Mouse (Mus musculus): ENCODE results near the gene Rpl11.
A peak's percentile ranks its signal among the peaks of the same experiment; 100 is the strongest.
"Not testable (repeated sequence)": the region's sequence is repeated elsewhere in the genome, so short reads cannot be mapped to it uniquely, and the experiment has no call there.

Rpl11 gene

GRCm38 (mm10) chr4:136070592-136070991 is 17.4 kb upstream of the Rpl11 start:
- DNase-seq (ENCODE audit: low spot score in 2 of 2), result no peak

GRCm38 (mm10) chr4:136069954-136070353 is 16.7 kb upstream of the Rpl11 start:
- peak; percentile 37 to 72 for DNase-seq (ENCODE audit: low spot score in 2 of 2)

GRCm38 (mm10) chr4:136069313-136069712 is 16.1 kb upstream of the Rpl11 start:
- DNase-seq (ENCODE audit: low spot score in 2 of 2), result no peak

- no peak for DNase-seq (ENCODE audit: low spot score in 2 of 2)
These were observed 9.9 kb upstream of the Rpl11 start for GRCm38 (mm10) chr4:136063143-136063542.

- not testable (repeated sequence) for DNase-seq (ENCODE audit: low spot score in 2 of 2)
These were observed 6.7 kb upstream of the Rpl11 start for GRCm38 (mm10) chr4:136059800-136060488.

- no peak for DNase-seq (ENCODE audit: low spot score in 2 of 2)
These were observed 4.7 kb upstream of the Rpl11 start for GRCm38 (mm10) chr4:136057916-136058315.

- DNase-seq (ENCODE audit: low spot score in 2 of 2), result no peak
These were observed 2.8 kb upstream of the Rpl11 start for GRCm38 (mm10) chr4:136056030-136056429.

- DNase-seq (ENCODE audit: low spot score in 2 of 2), result no peak
These were observed 615 bp upstream of the Rpl11 start for GRCm38 (mm10) chr4:136053843-136054242.

- no peak for DNase-seq (ENCODE audit: low spot score in 2 of 2)
These were observed 538 bp downstream of the Rpl11 start for GRCm38 (mm10) chr4:136052534-136053246.

GRCm38 (mm10) chr4:136052060-136052459 is 1.2 kb downstream of the Rpl11 start:
- DNase-seq (ENCODE audit: low spot score in 2 of 2), result no peak

GRCm38 (mm10) chr4:136050226-136050625 is 3.0 kb downstream of the Rpl11 start:
- no peak for DNase-seq (ENCODE audit: low spot score in 2 of 2)

- no peak for DNase-seq (ENCODE audit: low spot score in 2 of 2)
These were observed 4.8 kb downstream of the Rpl11 start for GRCm38 (mm10) chr4:136048291-136049032.

GRCm38 (mm10) chr4:136047626-136048025 is 5.6 kb downstream of the Rpl11 start:
- no peak for DNase-seq (ENCODE audit: low spot score in 2 of 2)

- no peak for DNase-seq (ENCODE audit: low spot score in 2 of 2)
These were observed 6.3 kb downstream of the Rpl11 start for GRCm38 (mm10) chr4:136046888-136047287.

- DNase-seq (ENCODE audit: low spot score in 2 of 2), result no peak
These were observed 8.1 kb downstream of the Rpl11 start for GRCm38 (mm10) chr4:136045091-136045490.

- no peak for DNase-seq (ENCODE audit: low spot score in 2 of 2)
These were observed 9.3 kb downstream of the Rpl11 start for GRCm38 (mm10) chr4:136043784-136044400.

GRCm38 (mm10) chr4:136035078-136035477 is 18.1 kb downstream of the Rpl11 start:
- DNase-seq (ENCODE audit: low spot score in 2 of 2), result no peak

- DNase-seq (ENCODE audit: low spot score in 2 of 2), result no peak
These were observed 20.0 kb downstream of the Rpl11 start for GRCm38 (mm10) chr4:136033231-136033630.

GRCm38 (mm10) chr4:136030968-136031909 is 22.0 kb downstream of the Rpl11 start:
- no peak for DNase-seq (ENCODE audit: low spot score in 2 of 2)

- DNase-seq (ENCODE audit: low spot score in 2 of 2), result no peak
These were observed 24.5 kb downstream of the Rpl11 start for GRCm38 (mm10) chr4:136028689-136029088.

- DNase-seq (ENCODE audit: low spot score in 2 of 2), result no peak
These were observed 25.1 kb downstream of the Rpl11 start for GRCm38 (mm10) chr4:136028132-136028564.

Measured in frontal cortex, postnatal 10 days (tissue).